Mouse (Mus musculus) brain, embryonic 14.5 days (tissue): ENCODE data around the gene Efnb3. TPM values are rescaled to one million over a fixed set of nuclear protein-coding genes. Genes with fewer than 3 reads are reported as not detected.

Experiments used
- DNase-seq: peaks from one replicate; pipeline ENCODE4 v3.0.0-alpha.2; 2011; ENCODE audit warnings: low read depth
- CTCF ChIP-seq: fragments of 200-500 bp; IDR thresholded peaks from 2 replicates; pipeline ENCODE4 v1.5.1; 2012; ENCODE audit warnings: inconsistent platforms, mild to moderate bottlenecking, moderate library complexity, borderline replicate concordance; ENCODE audit not compliant: insufficient read depth, insufficient read length; ENCODE audit errors: extremely low read depth
- POLR2A ChIP-seq: fragments of 200-500 bp; IDR thresholded peaks from 2 replicates; pipeline ENCODE4 v1.6.1; 2012; ENCODE audit warnings: mild to moderate bottlenecking, inconsistent platforms, borderline replicate concordance; ENCODE audit not compliant: poor library complexity, insufficient read depth, insufficient read length, severe bottlenecking; ENCODE audit errors: extremely low read depth
- polyA plus RNA-seq: library from polyadenylated mRNA; depleted of rRNA; stranded (reverse); fragments of >200 nt; gene quantifications from 2 replicates; pipeline ENCODE4 v1.2.3, GENCODE M21; 2012

Efnb3 gene
- polyA plus RNA-seq, 1 experiment: 187 TPM

GRCm38 (mm10) chr11:69559183-69559582 lies 822 bp downstream of the Efnb3 start:
- TF ChIP-seq CTCF: no peak
- no peak for TF ChIP-seq POLR2A
- DNase-seq: no peak

- DNase-seq: no peak
- TF ChIP-seq CTCF (no peak), POLR2A (no peak)
Observed at GRCm38 (mm10) chr11:69558756-69559155, 1.2 kb downstream of the Efnb3 start.

DNA sequence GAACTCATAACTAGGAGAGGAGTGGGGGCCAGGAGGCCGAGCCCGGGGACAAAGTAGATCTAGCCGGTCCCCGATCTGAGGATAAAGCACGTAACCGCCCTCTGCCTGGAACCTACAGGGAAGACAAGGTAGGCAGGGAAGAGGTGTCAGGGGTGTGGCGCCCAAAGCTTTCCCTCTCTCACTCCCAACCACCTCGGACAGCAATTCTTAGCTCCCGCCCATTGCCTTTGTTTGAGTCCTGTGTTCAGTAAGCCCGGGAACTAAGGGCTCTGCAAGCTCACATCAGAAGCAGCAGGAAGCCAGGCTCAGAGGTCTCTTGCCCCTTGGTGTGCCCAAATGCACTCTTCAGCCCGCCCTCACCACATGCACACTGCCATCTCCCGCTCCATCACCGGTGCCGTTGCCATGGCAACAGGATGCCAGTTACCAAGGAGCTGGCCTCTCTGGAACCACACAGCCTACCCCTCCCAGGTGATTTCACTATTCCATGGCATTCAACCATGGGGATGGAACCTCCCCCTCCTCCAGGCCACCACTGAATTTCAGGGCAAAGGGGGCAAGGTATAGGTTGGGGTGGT lies 2.5 kb downstream of the Efnb3 start:
- DNase-seq: peak; percentile 90
- TF ChIP-seq POLR2A: no peak
- TF ChIP-seq CTCF: no peak

GRCm38 (mm10) chr11:69554539-69555140 lies 5.4 kb downstream of the Efnb3 start:
- DNase-seq: no peak
- no peak for TF ChIP-seq CTCF
- TF ChIP-seq POLR2A: no peak

DNA sequence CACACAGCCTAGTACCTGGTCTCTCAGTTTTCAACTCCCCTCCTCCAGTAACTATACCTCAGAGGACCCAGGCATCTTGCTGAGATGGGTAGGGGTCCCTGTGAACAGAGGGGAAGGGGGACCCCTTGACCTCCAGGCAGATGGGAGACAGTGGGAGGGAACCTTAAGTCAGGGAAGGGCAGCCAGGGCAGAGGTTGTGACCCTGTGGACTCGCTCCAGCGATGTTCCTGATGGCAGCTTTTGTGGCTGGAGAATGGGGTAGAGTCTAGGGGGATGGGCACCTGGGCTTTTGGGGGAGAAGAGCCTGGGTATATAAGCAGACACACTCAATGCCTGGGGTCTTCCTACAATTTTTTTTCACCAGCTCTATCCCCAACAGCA lies 6.7 kb downstream of the Efnb3 start:
- DNase-seq: no peak
- no peak for TF ChIP-seq POLR2A
- no peak for TF ChIP-seq CTCF

- DNase-seq: peak; percentile 95
- no peak for TF ChIP-seq CTCF
- TF ChIP-seq POLR2A: no peak
Observed at GRCm38 (mm10) chr11:69552622-69553340, 7.2 kb downstream of the Efnb3 start.

- DNase-seq: no peak
- TF ChIP-seq POLR2A (no peak), CTCF (no peak)
Observed at GRCm38 (mm10) chr11:69551310-69551709, 8.7 kb downstream of the Efnb3 start.

GRCm38 (mm10) chr11:69549060-69549656 lies 10.8 kb downstream of the Efnb3 start, which contains the start of gene Dnah2:
Gene Dnah2, minus strand, starts transcription at chr11:69549110.
- no peak for TF ChIP-seq POLR2A
- TF ChIP-seq CTCF: no peak
- DNase-seq: no peak

DNA sequence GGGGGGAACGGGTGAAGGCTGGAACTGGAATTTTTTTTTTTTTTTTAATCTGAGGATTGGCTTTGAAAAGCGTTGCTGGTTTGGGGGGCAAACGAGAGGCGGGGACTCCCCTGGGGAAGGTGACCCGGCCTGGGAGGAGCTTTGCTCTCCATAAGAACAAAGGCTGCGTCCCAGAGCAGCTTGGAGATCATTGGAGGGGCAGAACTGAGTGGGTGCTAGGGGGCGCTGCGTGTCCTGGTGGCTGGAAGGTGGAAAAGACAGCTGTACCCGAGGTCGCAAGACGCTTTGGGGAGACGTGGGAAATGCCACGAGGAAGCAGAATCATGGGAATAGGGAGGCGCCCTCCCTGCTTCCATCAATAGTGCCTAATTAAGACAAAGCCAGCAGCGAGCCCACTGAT lies 12.9 kb downstream of the Efnb3 start:
- no peak for DNase-seq
- TF ChIP-seq CTCF (peak; percentile 49), POLR2A (no peak)

GRCm38 (mm10) chr11:69546423-69547053 lies 13.5 kb downstream of the Efnb3 start:
- TF ChIP-seq POLR2A (no peak), CTCF (peak; percentile 60)
- DNase-seq: peak; percentile 94

- TF ChIP-seq CTCF: no peak
- TF ChIP-seq POLR2A: no peak
- peak; percentile 58 for DNase-seq
Observed at GRCm38 (mm10) chr11:69545957-69546356, 14.0 kb downstream of the Efnb3 start.
